In the genomic region with DNA sequence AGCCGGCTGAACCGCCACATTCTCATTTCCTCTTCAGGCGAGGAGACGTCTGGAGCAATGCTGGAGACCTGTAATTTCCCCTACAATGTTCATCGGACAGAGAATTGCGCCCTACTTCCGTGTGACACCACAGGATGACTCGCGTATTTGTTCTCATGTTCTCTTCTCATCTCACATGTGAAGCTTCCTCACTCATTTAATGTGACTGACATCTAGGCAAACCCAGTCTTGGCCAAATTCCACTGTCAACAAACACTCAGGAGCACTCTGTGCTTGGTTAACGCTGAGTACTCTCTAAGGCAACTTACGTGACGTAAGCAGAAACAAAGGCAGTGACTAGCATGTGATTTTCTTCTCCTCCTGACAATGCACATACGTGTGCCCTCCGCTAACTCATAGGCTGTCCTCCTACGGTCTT, we compare ENCODE assay signal across 9 mouse cellular contexts. TPM values are rescaled to one million over a fixed set of nuclear protein-coding genes. Genes with fewer than 3 reads are reported as not detected.
A peak's percentile ranks its signal among the peaks of the same experiment; 100 is the strongest.
DNase-seq lines count a peak whose midpoint lies in the region; ATAC-seq and TF ChIP-seq lines count a peak whose summit lies in the region.
"Had no signal": no experiment of that assay in that cellular context is flagged by ENCODE, and none has a peak within 500 bp of the region (broad histone marks: within the 10 kb centered on the region; RNA-seq: fewer than 3 reads in every experiment).

No protein-coding gene starts in this region.

- no peak for TF ChIP-seq EP300 in CH12.LX (IDR thresholded peaks at IDR 0.05; ENCODE audit: low read length)

- H3K79me2 ChIP-seq in CH12.LX (replicated peaks; ENCODE audit: control insufficient read depth, extremely low read depth, insufficient read depth, poor library complexity, severe bottlenecking): peaks cover 53% of the 10 kb centered on the region

- no peak for ATAC-seq in hindbrain, embryonic 13.5 days (ENCODE audit: low FRiP score)
- ATAC-seq in hindbrain, embryonic 16.5 days: no peak
- ATAC-seq in hindbrain, embryonic 15.5 days (ENCODE audit: low FRiP score, low read depth): no peak

- no peaks in the 10 kb centered on the region for H3K27me3 ChIP-seq in hindbrain, embryonic 13.5 days
- no peaks in the 10 kb centered on the region for H3K27me3 ChIP-seq in hindbrain, embryonic 16.5 days (replicated peaks; ENCODE audit: control insufficient read depth, insufficient read depth, low read length)
- H3K27me3 ChIP-seq in CH12.LX (replicated peaks): no peaks in the 10 kb centered on the region
- H3K27me3 ChIP-seq in hindbrain, embryonic 15.5 days: no peaks in the 10 kb centered on the region

- H3K36me3 ChIP-seq in hindbrain, embryonic 13.5 days: peaks cover 19% of the 10 kb centered on the region
- H3K36me3 ChIP-seq in hindbrain, embryonic 16.5 days (ENCODE audit: control insufficient read depth, insufficient read depth, low read length): peaks cover 2% of the 10 kb centered on the region; the same call in 1 of the 2 replicates
- H3K36me3 ChIP-seq in CH12.LX (replicated peaks in 1 of 2; ENCODE audit: control insufficient read depth in 1 of 2, insufficient read depth in 1 of 2, low read length in 1 of 2): peaks cover 15 to 31% of the 10 kb centered on the region in 2 experiments
- peaks cover 2% of the 10 kb centered on the region; the same call in 1 of the 2 replicates for H3K36me3 ChIP-seq in hindbrain, embryonic 15.5 days

- no peak overlapping the region for H3K9ac ChIP-seq in hindbrain, embryonic 13.5 days
- H3K9ac ChIP-seq in hindbrain, embryonic 16.5 days (ENCODE audit: low read depth, low read length): no peak overlapping the region
- H3K9ac ChIP-seq in CH12.LX (ENCODE audit: insufficient read depth, low read depth): peak overlapping the region; percentile 94
- H3K9ac ChIP-seq in hindbrain, embryonic 15.5 days: no peak overlapping the region

- dilution Hi-C loops in CH12.LX (cut with MboI; ENCODE audit: extremely low pct_ligation_motif_present, extremely low pct_unique_long_range_greater_than_20kb, low sequenced_read_pairs): no loop called here

- in situ Hi-C loops in CH12.LX (cut with MboI; ENCODE audit: low pct_ligation_motif_present, low pct_unique_long_range_greater_than_20kb, low sequenced_read_pairs): no loop called here

- no peaks in the 10 kb centered on the region for H3K9me3 ChIP-seq in hindbrain, embryonic 13.5 days
- H3K9me3 ChIP-seq in hindbrain, embryonic 16.5 days (ENCODE audit: control insufficient read depth, low read length): no peaks in the 10 kb centered on the region
- no peaks in the 10 kb centered on the region for H3K9me3 ChIP-seq in CH12.LX (replicated peaks; ENCODE audit: low read length)
- H3K9me3 ChIP-seq in hindbrain, embryonic 15.5 days: no peaks in the 10 kb centered on the region
- H3K9me3 ChIP-seq: G1E had no signal

- no peak overlapping the region for H3K27ac ChIP-seq in hindbrain, embryonic 13.5 days
- no peak overlapping the region for H3K27ac ChIP-seq in hindbrain, embryonic 16.5 days (ENCODE audit: low read depth, low read length)
- H3K27ac ChIP-seq in CH12.LX (ENCODE audit: insufficient read depth, low read depth): peak overlapping the region; percentile 83
- no peak overlapping the region for H3K27ac ChIP-seq in hindbrain, embryonic 15.5 days (replicated peaks)

- TF ChIP-seq POLR2A in CH12.LX (IDR thresholded peaks at IDR 0.05; ENCODE audit: low read depth, low read length): no peak

- H3K4me1 ChIP-seq in hindbrain, embryonic 13.5 days (replicated peaks): peaks cover 31% of the 10 kb centered on the region
- H3K4me1 ChIP-seq in hindbrain, embryonic 16.5 days (ENCODE audit: control insufficient read depth, insufficient read depth, low read depth, low read length): peaks cover 18% of the 10 kb centered on the region
- peaks cover 8 to 40% of the 10 kb centered on the region in 2 experiments for H3K4me1 ChIP-seq in CH12.LX (ENCODE audit: control insufficient read depth in 1 of 2, insufficient read depth in 2 of 2)
- H3K4me1 ChIP-seq in hindbrain, embryonic 15.5 days (replicated peaks): peaks cover 32% of the 10 kb centered on the region

- no peak for TF ChIP-seq RAD21 in CH12.LX (IDR thresholded peaks at IDR 0.05; ENCODE audit: low read depth, low read length)

- peak overlapping the region; percentile 66 for H3K4me2 ChIP-seq in hindbrain, embryonic 13.5 days
- no peak overlapping the region; the same call in none of the 2 replicates for H3K4me2 ChIP-seq in hindbrain, embryonic 16.5 days (ENCODE audit: low read length)
- H3K4me2 ChIP-seq in CH12.LX (ENCODE audit: insufficient read depth, low read depth, poor library complexity, severe bottlenecking): peak overlapping the region; percentile 99
- peak overlapping the region; percentile 59; the same call in 1 of the 2 replicates for H3K4me2 ChIP-seq in hindbrain, embryonic 15.5 days

- DNase-seq in CH12.LX (ENCODE audit: extremely low read depth): peak; percentile 78
- DNase-seq in lung, postnatal 25 days (ENCODE audit: low spot score): peak; percentile 88
- no peak for DNase-seq in gastrocnemius, postnatal 10 days
- DNase-seq in thymus, adult 18-20 months: no peak
- DNase-seq in heart, postnatal 4 days: no peak

- no peak for TF ChIP-seq CTCF in CH12.LX (conservative IDR thresholded peaks at IDR 0.05 in 1 of 2, IDR thresholded peaks at IDR 0.05 in 1 of 2; ENCODE audit: low read depth in 2 of 2, low read length in 2 of 2)

- H3K4me3 ChIP-seq in hindbrain, embryonic 13.5 days: peak overlapping the region; percentile 87; the same call in 1 of the 2 replicates
- H3K4me3 ChIP-seq in hindbrain, embryonic 16.5 days (ENCODE audit: low read length): no peak overlapping the region
- peak overlapping the region; percentile 70 to 94 (median 79) for H3K4me3 ChIP-seq in CH12.LX (replicated peaks in 1 of 3; ENCODE audit: low read depth in 2 of 3, low read length in 2 of 3, poor library complexity in 1 of 3)
- H3K4me3 ChIP-seq in hindbrain, embryonic 15.5 days: no peak overlapping the region

- 91% methylated on average over 15 of the region's 15 CpGs for WGBS in hindbrain, embryonic 13.5 days
- 92% methylated on average over 15 of the region's 15 CpGs for WGBS in hindbrain, embryonic 16.5 days
- WGBS in hindbrain, embryonic 15.5 days: 89% methylated on average over 15 of the region's 15 CpGs

TF ChIP-seq in CH12.LX, 34 proteins besides CTCF, POLR2A, EP300 and RAD21 (continues in another document):
- TF ChIP-seq NRF1 (IDR thresholded peaks at IDR 0.05; ENCODE audit: low read depth, low read length) (no peak), NELFE (IDR thresholded peaks at IDR 0.05; ENCODE audit: low read depth, low read length) (no peak), MAZ (IDR thresholded peaks at IDR 0.05; ENCODE audit: low read depth, low read length) (no peak), ETS1 (conservative IDR thresholded peaks at IDR 0.05; ENCODE audit: low read depth, low read length) (peak; percentile 3; the same call in 1 of the 2 replicates), SMC3 (IDR thresholded peaks at IDR 0.05; ENCODE audit: low read depth, low read length) (no peak), JUND (conservative IDR thresholded peaks at IDR 0.05; ENCODE audit: low read depth, low read length) (no peak), ELF1 (IDR thresholded peaks at IDR 0.05; ENCODE audit: low read depth, low read length) (peak; percentile 55; the same call in 1 of the 2 replicates), PAX5 (IDR thresholded peaks at IDR 0.05; ENCODE audit: low read length) (no peak), ZKSCAN1 (IDR thresholded peaks at IDR 0.05; ENCODE audit: borderline replicate concordance, low read depth, low read length) (no peak), MAFK (IDR thresholded peaks at IDR 0.05; ENCODE audit: insufficient replicate concordance, low read length) (no peak), USF2 (conservative IDR thresholded peaks at IDR 0.05; ENCODE audit: low read depth, low read length) (no peak), POLR2AphosphoS2 (IDR thresholded peaks at IDR 0.05; ENCODE audit: low read depth, low read length) (no peak), BHLHE40 (IDR thresholded peaks at IDR 0.05; ENCODE audit: low read depth, low read length) (no peak; the same call in 1 of the 2 replicates), JUN (IDR thresholded peaks at IDR 0.05; ENCODE audit: insufficient read depth, low read depth, low read length) (no peak), HCFC1 (IDR thresholded peaks at IDR 0.05; ENCODE audit: low read depth, low read length) (no peak), ZMIZ1 (IDR thresholded peaks at IDR 0.05; ENCODE audit: low read depth, low read length) (no peak), ZC3H11A (IDR thresholded peaks at IDR 0.05; ENCODE audit: low read depth, low read length) (no peak)

RNA-seq across cellular contexts. Expression of a gene that starts 2.4 kb away (rescaled TPM):
- polyA plus RNA-seq in hindbrain, embryonic 13.5 days (2015; fragmentation: Nextera tagmentation; extraction: Ambion mirVana): 168 TPM in 2 replicates
- 226 and 249 TPM in 2 replicates for polyA plus RNA-seq in hindbrain, embryonic 16.5 days (2015; fragmentation: Nextera tagmentation; extraction: Ambion mirVana)
- total RNA-seq in CH12.LX (2012; rRNA removed): 109 and 116 TPM in 2 replicates
- 206 and 211 TPM in 2 replicates for total RNA-seq in CH12.LX (2014; rRNA removed)
- 90.6 and 113 TPM in 2 replicates for polyA plus RNA-seq in CH12.LX (2012; ENCODE audit: insufficient read length, low read depth)
- polyA plus RNA-seq in hindbrain, embryonic 15.5 days (2015; fragmentation: Nextera tagmentation; extraction: Ambion mirVana): 209 and 212 TPM in 2 replicates
- 10 to 100 TPM; 31.5 to 32.5 TPM for total RNA-seq in gastrocnemius, postnatal 10 days (2021)
- 10 to 100 TPM; 38.6 to 38.8 TPM for total RNA-seq in heart, postnatal 4 days (2021)

RNA-seq across cellular contexts. Expression of a gene that starts 9.2 kb away (rescaled TPM):
- polyA plus RNA-seq in hindbrain, embryonic 13.5 days (2015; fragmentation: Nextera tagmentation; extraction: Ambion mirVana): 28.1 and 32.5 TPM in 2 replicates
- 22.9 and 29.2 TPM in 2 replicates for polyA plus RNA-seq in hindbrain, embryonic 16.5 days (2015; fragmentation: Nextera tagmentation; extraction: Ambion mirVana)
- total RNA-seq in CH12.LX (2012; rRNA removed): 13.4 and 16.9 TPM in 2 replicates
- 10.6 and 11.9 TPM in 2 replicates for total RNA-seq in CH12.LX (2014; rRNA removed)
- 14.6 and 16.3 TPM in 2 replicates for polyA plus RNA-seq in CH12.LX (2012; ENCODE audit: insufficient read length, low read depth)
- 26.2 and 27.0 TPM in 2 replicates for polyA plus RNA-seq in hindbrain, embryonic 15.5 days (2015; fragmentation: Nextera tagmentation; extraction: Ambion mirVana)
- total RNA-seq in gastrocnemius, postnatal 10 days (2021): 1 to 10 TPM; 4.0 to 5.5 TPM
- 1 to 10 TPM; 5.8 to 6.9 TPM for total RNA-seq in heart, postnatal 4 days (2021)

RNA-seq across cellular contexts. Expression of a gene that starts 36.9 kb away (rescaled TPM):
- 93.0 and 95.2 TPM in 2 replicates for polyA plus RNA-seq in hindbrain, embryonic 13.5 days (2015; fragmentation: Nextera tagmentation; extraction: Ambion mirVana)
- 91.9 and 102 TPM in 2 replicates for polyA plus RNA-seq in hindbrain, embryonic 16.5 days (2015; fragmentation: Nextera tagmentation; extraction: Ambion mirVana)
- 39.0 and 43.9 TPM in 2 replicates for total RNA-seq in CH12.LX (2012; rRNA removed)
- total RNA-seq in CH12.LX (2014; rRNA removed): 45.8 and 54.7 TPM in 2 replicates
- polyA plus RNA-seq in CH12.LX (2012; ENCODE audit: insufficient read length, low read depth): 46.0 and 57.7 TPM in 2 replicates
- 92.4 and 94.4 TPM in 2 replicates for polyA plus RNA-seq in hindbrain, embryonic 15.5 days (2015; fragmentation: Nextera tagmentation; extraction: Ambion mirVana)
- total RNA-seq in gastrocnemius, postnatal 10 days (2021): 10 to 100 TPM; 30.3 to 35.5 TPM
- 10 to 100 TPM; 36.0 to 37.1 TPM for total RNA-seq in heart, postnatal 4 days (2021)

Comparison
In these comparisons a context has a peak if more than half of its experiments do, and no peak if none do; other contexts are left out.
1. H3K4me3 ChIP-seq: peak in hindbrain, embryonic 13.5 days (single experiment) and CH12.LX (3 of 3); none in hindbrain, embryonic 16.5 days (single experiment) and hindbrain, embryonic 15.5 days (single experiment).
2. DNase-seq: peak in CH12.LX (single experiment) and lung, postnatal 25 days (single experiment); none in gastrocnemius, postnatal 10 days (single experiment), thymus, adult 18-20 months (0 of 2) and heart, postnatal 4 days (single experiment).